In genomic region chr7:98449696-98450095, GRCm38 (mm10) we compare ENCODE assay signal across 35 mouse cellular contexts. TPM values are rescaled to one million over a fixed set of nuclear protein-coding genes. Genes with fewer than 3 reads are reported as not detected.
"Had no signal": no experiment of that assay in that cellular context is flagged by ENCODE, and none has a peak within 500 bp of the region (broad histone marks: within the 10 kb centered on the region; RNA-seq: fewer than 3 reads in every experiment).

No protein-coding gene starts in this region.

- H3K4me1 ChIP-seq: heart, embryonic 15.5 days; hindbrain, embryonic 13.5 days; hindbrain, embryonic 15.5 days; liver, embryonic 12.5 days had no signal

- DNase-seq: gastrocnemius, adult 2 months; gastrocnemius, postnatal 10 days; gastrocnemius, postnatal 25 days; heart, adult 2 months; heart, postnatal 14 days; heart, postnatal 36 days; kidney, adult 18-20 months; kidney, adult 8-10 months; kidney, postnatal 14 days; kidney, postnatal 36 days; layer of hippocampus, adult 9-11 months; layer of hippocampus, postnatal 36 days; left cerebral cortex, postnatal 4 days had no signal

- H3K9ac ChIP-seq: heart, embryonic 13.5 days; heart, embryonic 15.5 days; hindbrain, embryonic 13.5 days; hindbrain, embryonic 15.5 days; limb, embryonic 13.5 days; limb, embryonic 15.5 days; liver, embryonic 12.5 days had no signal

- H3K27me3 ChIP-seq: heart, embryonic 13.5 days; heart, embryonic 15.5 days; hindbrain, embryonic 13.5 days; hindbrain, embryonic 15.5 days; limb, embryonic 13.5 days; limb, embryonic 15.5 days had no signal

- H3K4me2 ChIP-seq: heart, embryonic 11.5 days; heart, embryonic 13.5 days; heart, embryonic 15.5 days; hindbrain, embryonic 13.5 days; hindbrain, embryonic 15.5 days; limb, embryonic 13.5 days; limb, embryonic 15.5 days; liver, embryonic 12.5 days had no signal

- H3K36me3 ChIP-seq: heart, embryonic 13.5 days; heart, embryonic 15.5 days; hindbrain, embryonic 13.5 days; hindbrain, embryonic 15.5 days; limb, embryonic 13.5 days; limb, embryonic 15.5 days; liver, embryonic 12.5 days had no signal

- H3K9me3 ChIP-seq: heart, embryonic 13.5 days; heart, embryonic 15.5 days; hindbrain, embryonic 13.5 days; hindbrain, embryonic 15.5 days; limb, embryonic 13.5 days; limb, embryonic 15.5 days; liver, embryonic 12.5 days had no signal

- ATAC-seq: hindbrain, postnatal 0 days; liver, embryonic 12.5 days had no signal

- H3K4me3 ChIP-seq: gastrocnemius, adult 2 months; heart, adult 2 months; heart, embryonic 13.5 days; heart, embryonic 15.5 days; hindbrain, embryonic 13.5 days; hindbrain, embryonic 15.5 days; limb, embryonic 13.5 days; limb, embryonic 15.5 days; liver, embryonic 12.5 days had no signal

- H3K27ac ChIP-seq: gastrocnemius, adult 2 months; heart, adult 2 months; heart, embryonic 13.5 days; heart, embryonic 15.5 days; hindbrain, embryonic 13.5 days; hindbrain, embryonic 15.5 days; hindbrain, postnatal 0 days; limb, embryonic 13.5 days; limb, embryonic 15.5 days; liver, embryonic 12.5 days had no signal

RNA-seq across cellular contexts. Expression of gene Gucy2d, which starts 9.5 kb away (rescaled TPM):
- total RNA-seq: gastrocnemius, postnatal 10 days; hematopoietic stem cell, adult 5-6 weeks; hindbrain, postnatal 0 days; layer of hippocampus, adult 18-20 months; layer of hippocampus, postnatal 14 days; layer of hippocampus, postnatal 36 days; left cerebral cortex, adult 18-20 months; left cerebral cortex, postnatal 10 days; left cerebral cortex, postnatal 25 days; liver, adult 2 months had no signal
- polyA plus RNA-seq: frontal cortex, adult 2 months; heart, embryonic 13.5 days; heart, embryonic 15.5 days; hindbrain, embryonic 11.5 days; intestine, embryonic 14.5 days; kidney, embryonic 14.5 days; kidney, embryonic 16.5 days; limb, embryonic 11.5 days; limb, embryonic 13.5 days; limb, embryonic 15.5 days; liver, adult 2 months; liver, embryonic 12.5 days had no signal
